Mouse (Mus musculus) heart, adult 2 months (tissue): ENCODE results near the gene Bub3.

Experiments
- CTCF ChIP-seq: fragments of 200-600 bp; IDR thresholded peaks from 2 replicates; pipeline ENCODE4 v1.8.1; 2022; ENCODE audit warnings: antibody characterized with exemption, mild to moderate bottlenecking, moderate library complexity
- EP300 ChIP-seq: fragments of 200-500 bp; IDR thresholded peaks from 2 replicates; pipeline ENCODE4 v1.6.1; 2011; ENCODE audit warnings: low read depth, low read length, control low read depth; ENCODE audit not compliant: insufficient read depth
- POLR2A ChIP-seq: fragments of 200-500 bp; IDR thresholded peaks from 2 replicates; pipeline ENCODE4 v1.6.1; 2011; ENCODE audit warnings: mild to moderate bottlenecking, low read depth, low read length, control low read depth; ENCODE audit not compliant: insufficient read depth

DNA sequence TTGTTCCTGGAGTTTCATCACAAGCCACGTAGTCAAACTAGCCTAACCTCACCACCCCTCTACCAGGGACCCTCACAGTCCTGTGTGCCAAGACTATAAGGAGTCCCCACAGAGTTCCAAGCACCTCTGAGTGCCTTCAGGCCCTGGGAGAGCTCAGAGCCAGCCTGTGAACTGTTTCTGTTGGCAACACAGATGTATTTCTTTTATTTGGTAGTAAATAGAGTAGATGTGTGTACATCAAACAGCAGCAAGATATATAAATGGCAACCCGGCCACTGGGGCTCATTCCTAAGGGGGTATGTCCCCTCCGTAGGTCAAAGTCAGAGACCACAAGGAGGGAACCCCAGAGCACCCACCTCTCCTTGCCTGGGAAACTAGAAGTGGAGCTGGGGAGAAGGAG, 11.5 kb upstream of the Bub3 start, which contains the start of gene Hmx2:
- TF ChIP-seq CTCF (no peak), POLR2A (no peak), EP300 (no peak)
